Mouse (Mus musculus): ENCODE data around the gene Hoxa3. TPM values are rescaled to one million over a fixed set of nuclear protein-coding genes. Genes with fewer than 3 reads are reported as not detected.

Hoxa3 gene
- polyA plus RNA-seq, 1 experiment from 2014 or later: 16.0 TPM

DNA sequence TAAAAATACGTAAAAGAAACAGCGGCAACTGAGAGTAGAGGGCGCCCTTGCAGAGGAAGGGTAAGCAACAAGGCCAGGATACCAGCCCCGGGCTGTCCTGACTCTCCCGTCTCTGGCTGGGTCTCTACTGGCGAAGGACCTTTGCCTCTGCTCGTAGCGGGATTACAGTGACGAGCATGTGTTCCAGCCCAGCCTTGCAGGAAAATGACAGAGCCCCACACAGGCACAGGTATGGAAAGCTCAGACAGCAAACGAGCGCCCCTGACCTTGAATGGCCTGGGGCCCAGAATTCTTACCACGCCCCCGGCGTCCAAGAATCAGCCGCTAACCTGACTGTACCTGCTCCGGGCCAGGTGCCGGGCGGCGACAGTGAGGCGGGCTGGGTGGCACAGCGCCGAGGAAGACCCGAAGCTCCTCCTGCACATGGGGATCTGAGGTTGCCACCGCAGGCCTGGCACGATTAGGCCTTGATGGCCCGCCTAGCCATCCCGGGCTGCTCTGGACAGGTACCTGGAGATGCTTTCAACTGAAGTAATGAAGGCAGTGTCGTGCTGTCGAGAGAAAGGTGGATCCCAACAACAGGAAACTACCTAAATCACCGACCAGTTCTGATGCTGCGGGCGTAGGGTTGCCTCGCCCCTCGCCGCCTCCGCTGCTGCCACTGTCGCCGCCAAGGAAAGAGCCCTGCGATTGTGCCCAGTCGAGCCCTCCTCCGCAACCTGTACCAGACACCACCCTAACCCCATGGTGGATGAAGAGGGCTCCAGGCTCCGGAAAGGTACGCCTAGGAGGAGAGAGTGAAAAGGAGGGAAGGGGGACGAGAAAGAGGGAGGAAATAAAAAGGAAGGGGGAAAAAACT lies 16.7 kb upstream of the Hoxa3 start:
- Histone ChIP-seq H3K9ac (replicated peaks; ENCODE audit: low read depth, low read length) (no peak overlapping the region), H3K4me1 (ENCODE audit: control insufficient read depth, insufficient read depth, low read length) (0 out of 2 replicates have a peak, but pooled peaks cover 3% of the 10 kb centered on the region), H3K9me3 (ENCODE audit: control insufficient read depth, low read depth, low read length) (no peaks in the 10 kb centered on the region), H3K4me3 (ENCODE audit: low read depth, low read length) (no peak overlapping the region), H3K4me2 (replicated peaks; ENCODE audit: low read depth, low read length) (no peak overlapping the region), H3K27me3 (ENCODE audit: control insufficient read depth, insufficient read depth, low read length) (peaks cover 69% of the 10 kb centered on the region), H3K27ac (ENCODE audit: low read length) (no peak overlapping the region), H3K36me3 (ENCODE audit: control insufficient read depth, insufficient read depth, low read length) (no peaks in the 10 kb centered on the region)
- ATAC-seq (ENCODE audit: insufficient number of reproducible peaks, insufficient read depth, low FRiP score, low read depth): no peak
- WGBS: 2% methylated on average over 44 of the region's 44 CpGs

DNA sequence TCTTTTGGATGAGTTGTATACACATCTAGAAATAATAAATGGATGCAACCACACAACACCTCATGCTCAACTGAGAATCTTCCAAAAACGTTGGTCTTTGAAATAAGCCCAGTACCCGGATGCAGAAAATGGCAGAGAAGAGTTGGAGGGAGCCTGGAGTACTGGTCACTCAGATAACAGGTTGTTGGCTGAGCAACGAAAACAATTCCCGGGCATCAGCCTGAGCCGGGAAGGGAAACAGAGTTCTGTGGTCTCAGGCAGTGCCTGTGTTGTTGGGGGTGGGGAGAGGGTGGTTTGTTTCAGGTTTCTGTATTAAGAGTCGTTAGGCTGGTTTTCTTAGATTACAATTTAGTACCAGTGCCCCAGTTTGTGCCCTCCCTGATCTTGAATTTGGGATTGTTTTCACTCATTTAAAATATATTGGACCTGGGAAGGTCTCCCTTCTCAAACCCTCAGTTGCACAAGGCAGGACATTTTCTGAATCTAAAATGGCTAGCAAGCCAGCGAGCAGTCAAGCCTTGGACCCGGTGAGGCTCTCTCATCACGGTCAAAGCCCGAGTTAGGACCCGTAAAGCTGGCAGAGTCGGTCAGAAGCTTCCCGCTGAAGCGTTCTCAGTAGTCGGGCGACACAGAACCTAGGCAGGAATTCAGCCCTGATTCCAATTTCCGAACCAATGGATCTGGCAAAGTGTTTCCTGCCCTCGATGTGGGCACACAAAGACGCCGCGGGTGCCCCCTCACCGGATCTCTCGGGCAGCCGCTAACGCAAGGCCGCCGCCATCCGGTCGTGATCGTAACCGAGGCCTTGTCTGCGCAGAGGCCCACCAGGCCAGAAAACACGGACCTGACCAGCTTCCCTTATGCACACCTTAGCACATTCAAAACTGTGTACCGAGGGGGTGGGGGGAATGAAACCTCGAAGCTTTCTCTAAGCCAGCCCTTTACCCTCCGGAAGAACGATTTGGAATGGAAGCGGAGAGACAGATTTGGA lies 15.6 kb upstream of the Hoxa3 start:
- ATAC-seq (ENCODE audit: insufficient number of reproducible peaks, insufficient read depth, low FRiP score, low read depth): no peak

DNA sequence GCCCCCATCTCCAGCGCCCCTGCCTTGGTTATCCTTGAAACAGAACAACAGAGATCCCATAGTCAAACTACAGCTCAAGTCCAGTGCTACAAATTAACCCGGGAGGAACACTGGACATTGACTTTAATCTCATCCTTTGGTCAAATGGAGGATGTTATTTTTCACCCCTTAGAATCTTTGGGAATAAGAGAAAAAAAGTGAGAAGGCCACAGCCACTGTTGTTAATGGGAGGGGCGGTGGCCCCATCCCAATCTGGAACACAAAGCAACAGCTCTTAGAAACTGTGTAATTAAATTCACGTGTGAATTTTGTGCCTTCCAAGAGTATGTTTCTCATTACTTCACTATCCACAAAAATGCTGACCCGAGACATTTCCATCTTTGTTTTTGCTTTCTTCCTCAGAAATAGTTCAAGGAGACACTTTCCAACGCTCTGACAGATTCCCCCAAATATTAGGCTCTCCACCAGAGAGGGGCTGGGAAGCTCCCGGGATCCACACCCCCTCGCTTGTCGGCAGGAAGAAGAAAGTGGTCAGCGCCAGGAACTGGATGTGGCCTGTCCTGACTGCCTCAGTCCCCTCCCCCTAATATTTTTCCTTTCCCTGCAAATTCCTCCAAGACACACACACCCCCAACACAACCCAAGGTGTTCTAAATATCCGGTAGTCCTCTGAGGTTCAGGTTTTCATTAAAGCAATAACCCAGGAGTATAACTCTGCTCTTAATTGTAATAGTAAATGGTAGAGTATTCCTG lies 14.5 kb upstream of the Hoxa3 start:
- no peaks in the 10 kb centered on the region for H3K4me1 ChIP-seq (ENCODE audit: control insufficient read depth, insufficient read depth, low read length)
- H3K36me3 ChIP-seq (ENCODE audit: control insufficient read depth, insufficient read depth, low read length): no peaks in the 10 kb centered on the region
- no peak overlapping the region for H3K27ac ChIP-seq (ENCODE audit: low read length)
- ATAC-seq (ENCODE audit: insufficient number of reproducible peaks, insufficient read depth, low FRiP score, low read depth): no peak
- no peak overlapping the region for H3K4me2 ChIP-seq (replicated peaks; ENCODE audit: low read depth, low read length)
- 7% methylated on average over 11 of the region's 11 CpGs for WGBS
- no peak overlapping the region for H3K4me3 ChIP-seq (ENCODE audit: low read depth, low read length)
- H3K27me3 ChIP-seq (ENCODE audit: control insufficient read depth, insufficient read depth, low read length): peaks cover 57% of the 10 kb centered on the region
- no peaks in the 10 kb centered on the region for H3K9me3 ChIP-seq (ENCODE audit: control insufficient read depth, low read depth, low read length)
- H3K9ac ChIP-seq (replicated peaks; ENCODE audit: low read depth, low read length): no peak overlapping the region

More for the DNA sequence above, 15.6 kb upstream of the Hoxa3 start:
- H3K36me3 ChIP-seq (ENCODE audit: control insufficient read depth, insufficient read depth, low read length): no peaks in the 10 kb centered on the region
- no peaks in the 10 kb centered on the region for H3K9me3 ChIP-seq (ENCODE audit: control insufficient read depth, low read depth, low read length)
- WGBS: 3% methylated on average over 38 of the region's 38 CpGs
- H3K9ac ChIP-seq (replicated peaks; ENCODE audit: low read depth, low read length): no peak overlapping the region
- no peaks in the 10 kb centered on the region for H3K4me1 ChIP-seq (ENCODE audit: control insufficient read depth, insufficient read depth, low read length)
- no peak overlapping the region for H3K4me2 ChIP-seq (replicated peaks; ENCODE audit: low read depth, low read length)
- H3K27ac ChIP-seq (ENCODE audit: low read length): no peak overlapping the region
- peaks cover 59% of the 10 kb centered on the region for H3K27me3 ChIP-seq (ENCODE audit: control insufficient read depth, insufficient read depth, low read length)
- H3K4me3 ChIP-seq (ENCODE audit: low read depth, low read length): no peak overlapping the region

DNA sequence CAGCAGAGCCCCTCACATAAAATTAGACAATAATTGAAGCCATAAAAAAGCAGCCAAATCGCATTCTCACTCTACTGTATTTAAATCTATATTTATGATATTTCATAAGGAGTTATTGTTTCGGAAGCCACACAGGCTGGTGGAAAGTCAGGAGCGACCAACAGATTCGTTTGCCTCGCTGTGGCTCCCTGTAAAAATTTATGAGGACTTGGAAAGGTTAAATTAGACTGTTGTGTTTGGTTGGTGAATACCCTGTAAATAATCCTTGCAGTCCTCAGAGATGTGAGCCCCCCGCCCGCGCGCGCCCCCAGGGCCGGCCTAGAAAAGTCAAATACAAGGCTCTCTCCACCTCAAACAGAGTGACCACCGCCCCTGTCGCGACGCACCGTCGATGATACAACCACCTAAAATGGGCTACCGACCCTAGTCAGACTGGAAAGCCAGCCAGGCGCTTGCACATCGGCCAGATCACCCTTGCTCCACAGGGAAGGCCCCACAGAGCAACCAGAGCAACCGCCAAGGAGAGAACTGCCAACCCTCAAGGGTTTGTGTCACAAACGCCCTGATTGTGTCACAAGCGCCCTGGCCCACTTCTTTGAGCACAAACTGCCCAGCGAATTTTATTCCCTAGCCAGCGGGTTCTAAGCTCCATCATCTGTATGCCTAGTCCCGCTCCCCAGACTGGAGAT lies 13.6 kb upstream of the Hoxa3 start:
- 6% methylated on average over 26 of the region's 26 CpGs for whole genome bisulfite sequencing
- no peak overlapping the region for H3K9ac ChIP-seq (replicated peaks; ENCODE audit: low read depth, low read length)
- H3K27me3 ChIP-seq (ENCODE audit: control insufficient read depth, insufficient read depth, low read length): peaks cover 57% of the 10 kb centered on the region
- no peak overlapping the region for H3K27ac ChIP-seq (ENCODE audit: low read length)
- H3K4me1 ChIP-seq (ENCODE audit: control insufficient read depth, insufficient read depth, low read length): no peaks in the 10 kb centered on the region
- no peaks in the 10 kb centered on the region for H3K36me3 ChIP-seq (ENCODE audit: control insufficient read depth, insufficient read depth, low read length)
- H3K9me3 ChIP-seq (ENCODE audit: control insufficient read depth, low read depth, low read length): no peaks in the 10 kb centered on the region
- ATAC-seq (ENCODE audit: insufficient number of reproducible peaks, insufficient read depth, low FRiP score, low read depth): no peak
- no peak overlapping the region; the same call in 1 of the 2 replicates for H3K4me2 ChIP-seq (replicated peaks; ENCODE audit: low read depth, low read length)
- no peak overlapping the region for H3K4me3 ChIP-seq (ENCODE audit: low read depth, low read length)

DNA sequence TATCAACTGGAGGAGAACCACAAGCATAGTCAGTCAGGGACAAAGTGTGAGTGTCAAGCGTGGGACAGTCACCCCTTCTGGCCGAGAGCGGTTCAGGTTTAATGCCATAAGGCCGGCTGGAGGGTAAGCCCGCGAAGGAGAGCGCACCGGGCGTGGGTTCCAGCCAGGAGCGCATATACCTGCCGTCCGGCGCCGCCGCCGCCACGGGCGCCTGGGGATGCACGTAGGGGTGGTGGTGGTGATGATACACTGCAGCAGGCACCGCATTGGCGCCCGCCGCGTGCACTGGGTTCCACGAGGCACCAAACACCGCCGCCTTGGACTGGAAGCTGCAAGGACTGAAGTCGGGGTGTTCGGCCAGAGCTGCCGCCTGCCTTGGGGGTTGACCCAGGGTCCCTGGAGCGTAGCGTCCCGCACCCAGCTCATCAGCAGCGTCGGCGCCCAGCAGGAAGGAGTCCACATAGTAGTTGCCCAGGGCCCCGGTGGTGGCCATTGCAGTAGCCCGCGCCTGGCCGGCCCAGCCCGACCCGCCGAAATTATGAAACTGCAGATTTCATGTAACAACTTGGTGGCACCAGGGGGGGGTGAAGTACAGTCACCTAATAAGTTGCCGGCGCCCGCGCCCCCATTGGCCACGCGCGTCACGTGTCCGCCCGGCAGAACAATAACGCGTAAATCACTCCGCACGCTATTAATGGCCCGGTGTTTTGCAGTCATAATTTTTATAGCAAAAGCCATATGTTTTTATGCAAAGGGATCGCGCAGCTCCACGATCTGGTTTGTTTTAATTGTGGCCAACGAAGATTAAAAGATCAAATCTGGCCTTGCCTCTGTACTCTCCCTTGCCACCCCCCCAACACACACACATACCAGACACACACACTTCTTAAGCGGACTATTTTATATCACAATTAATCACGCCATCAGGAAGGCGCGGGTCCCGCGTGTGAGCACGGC lies 12.8 kb upstream of the Hoxa3 start:
- Histone ChIP-seq H3K4me1 (ENCODE audit: control insufficient read depth, insufficient read depth, low read length) (no peaks in the 10 kb centered on the region), H3K9me3 (ENCODE audit: control insufficient read depth, low read depth, low read length) (no peaks in the 10 kb centered on the region), H3K36me3 (ENCODE audit: control insufficient read depth, insufficient read depth, low read length) (no peaks in the 10 kb centered on the region), H3K4me3 (ENCODE audit: low read depth, low read length) (peak overlapping the region; percentile 18; the same call in 1 of the 2 replicates), H3K9ac (replicated peaks; ENCODE audit: low read depth, low read length) (no peak overlapping the region), H3K27ac (ENCODE audit: low read length) (no peak overlapping the region), H3K27me3 (ENCODE audit: control insufficient read depth, insufficient read depth, low read length) (peaks cover 55% of the 10 kb centered on the region), H3K4me2 (replicated peaks; ENCODE audit: low read depth, low read length) (peak overlapping the region; percentile 21)
- WGBS: 3% methylated on average over 69 of the region's 69 CpGs
- ATAC-seq (ENCODE audit: insufficient number of reproducible peaks, insufficient read depth, low FRiP score, low read depth): no peak

DNA sequence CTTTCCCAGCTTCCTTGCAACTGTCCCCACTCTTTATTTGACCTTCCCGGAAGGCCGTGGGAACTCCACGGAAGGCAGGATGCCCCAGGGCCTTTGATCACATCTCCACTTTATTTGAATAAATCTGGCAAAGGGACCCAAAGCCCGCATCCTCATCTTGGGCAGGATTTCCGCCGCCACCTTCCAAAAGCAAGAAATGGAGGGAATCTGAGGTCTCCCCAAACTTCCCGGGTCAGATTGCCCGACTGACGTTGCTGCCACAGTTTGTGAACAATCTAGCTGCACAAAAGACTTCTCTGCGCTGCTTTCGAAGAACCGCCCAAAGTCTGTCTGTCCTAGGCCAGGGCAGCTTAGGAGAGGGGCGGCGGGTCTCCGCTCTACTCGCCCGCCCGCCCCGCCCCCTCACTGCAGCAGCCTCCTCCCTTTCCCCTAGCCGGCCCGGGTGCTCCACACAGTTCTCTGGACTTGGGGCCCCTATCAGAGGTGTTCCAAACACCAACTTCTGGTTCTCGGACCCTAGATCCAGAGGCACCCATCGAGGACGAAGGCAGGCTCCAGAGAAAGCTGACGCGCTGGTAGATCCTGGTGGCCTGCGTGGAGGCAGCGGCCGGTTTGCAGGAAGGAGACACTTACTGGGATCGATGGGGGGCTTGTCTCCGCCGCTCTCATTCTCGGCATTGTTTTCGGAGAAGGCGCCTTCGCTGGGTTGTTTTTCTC lies 11.9 kb upstream of the Hoxa3 start:
- Histone ChIP-seq H3K9ac (replicated peaks; ENCODE audit: low read depth, low read length) (no peak overlapping the region), H3K36me3 (ENCODE audit: control insufficient read depth, insufficient read depth, low read length) (no peaks in the 10 kb centered on the region), H3K27me3 (ENCODE audit: control insufficient read depth, insufficient read depth, low read length) (peaks cover 61% of the 10 kb centered on the region), H3K4me2 (replicated peaks; ENCODE audit: low read depth, low read length) (peak overlapping the region; percentile 21; the same call in 1 of the 2 replicates), H3K27ac (ENCODE audit: low read length) (no peak overlapping the region), H3K4me3 (ENCODE audit: low read depth, low read length) (peak overlapping the region; percentile 18; the same call in 1 of the 2 replicates), H3K4me1 (ENCODE audit: control insufficient read depth, insufficient read depth, low read length) (no peaks in the 10 kb centered on the region), H3K9me3 (ENCODE audit: control insufficient read depth, low read depth, low read length) (no peaks in the 10 kb centered on the region)
- ATAC-seq (ENCODE audit: insufficient number of reproducible peaks, insufficient read depth, low FRiP score, low read depth): no peak; the same call in 1 of the 2 replicates
- 1% methylated on average over 36 of the region's 36 CpGs for WGBS

Data from stomach, embryonic 14.5 days (tissue).